Mouse (Mus musculus): Measurements from ENCODE around the gene Fam196a.

DNA sequence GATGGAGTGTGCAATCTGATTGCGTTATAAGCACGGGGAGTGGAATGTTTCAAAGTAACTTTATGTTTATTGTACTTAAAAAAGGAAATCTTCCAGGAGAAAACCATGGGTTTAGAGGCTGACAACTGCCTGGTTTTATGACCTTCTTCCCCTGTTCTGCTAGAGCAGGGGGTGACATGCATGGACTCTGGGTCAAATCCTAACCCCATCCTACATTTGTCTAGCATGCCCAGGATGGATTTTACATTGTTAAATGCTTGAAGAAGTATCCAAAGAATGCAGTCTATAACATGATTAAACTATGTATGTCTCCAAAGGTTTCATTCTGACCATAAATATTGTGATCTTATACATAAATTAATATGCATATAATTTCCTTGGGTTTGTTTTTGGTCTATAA is 38.8 kb downstream of the Fam196a start:
- no peak for TF ChIP-seq TAL1 (IDR thresholded peaks at IDR 0.05; ENCODE audit: low read length)
- no peak for TF ChIP-seq GATA1 (IDR thresholded peaks at IDR 0.05; ENCODE audit: low read length)

Data from erythroblast, embryonic 14.5 days (primary cell).